Mouse (Mus musculus): ENCODE measurements around the gene Ttll8. TPM values are rescaled to one million over a fixed set of nuclear protein-coding genes. Genes with fewer than 3 reads are reported as not detected.

The Ttll8 gene
- polyA plus RNA-seq, 1 experiment from 2014 or later, result 0.17 TPM

DNA sequence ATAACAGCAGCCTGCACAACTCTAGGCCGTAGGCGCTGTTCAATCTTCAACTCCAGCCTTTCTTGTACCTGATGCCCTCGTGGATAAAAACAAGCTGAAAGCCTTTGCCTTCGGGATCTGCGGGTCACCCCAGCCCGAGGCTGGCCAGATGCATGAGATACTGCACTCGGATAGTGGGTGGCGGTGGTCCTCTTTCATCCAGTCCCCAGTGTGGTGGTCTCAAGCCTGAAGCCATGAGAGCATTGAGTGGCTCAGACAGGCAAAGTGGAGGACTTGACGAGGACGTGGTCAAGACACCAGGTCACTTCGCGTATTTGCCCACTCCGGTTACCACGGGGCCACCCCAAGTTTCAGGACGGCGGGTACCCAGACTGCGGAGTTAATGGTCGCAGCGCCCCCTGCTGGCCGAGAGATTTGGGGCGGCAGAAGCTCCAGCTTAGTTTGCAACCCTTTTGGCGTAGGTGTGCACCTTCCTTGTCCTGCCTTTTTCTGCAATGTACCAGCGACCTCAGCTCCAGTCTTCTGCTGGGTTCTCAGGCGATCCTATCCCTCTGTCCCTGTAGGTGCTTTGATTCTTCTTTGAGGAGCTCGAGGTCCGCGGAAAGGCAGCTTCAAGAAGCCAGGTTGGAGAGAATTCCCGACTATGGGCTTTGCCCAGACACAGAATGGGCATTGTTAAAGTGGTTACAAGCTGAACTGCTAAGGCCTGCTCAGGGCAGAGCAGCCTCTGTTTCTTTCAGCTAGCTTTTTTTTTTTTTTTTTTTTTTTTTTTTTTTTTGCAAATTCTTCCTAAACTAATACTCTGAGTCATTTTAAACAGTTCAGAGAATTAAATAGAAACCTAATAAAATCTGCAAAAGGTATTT lies 77.8 kb downstream of the Ttll8 start:
- ATAC-seq (ENCODE audit: low FRiP score), result no peak
- Histone ChIP-seq H3K36me3 (no peaks in the 10 kb centered on the region), H3K27ac (replicated peaks) (no peak overlapping the region), H3K4me2 (peak overlapping the region; percentile 32), H3K4me1 (peaks cover 5% of the 10 kb centered on the region; the same call in 1 of the 2 replicates), H3K9ac (replicated peaks) (no peak overlapping the region), H3K4me3 (replicated peaks) (no peak overlapping the region), H3K9me3 (replicated peaks) (no peaks in the 10 kb centered on the region), H3K27me3 (replicated peaks) (peaks cover 7% of the 10 kb centered on the region)
- 14% methylated on average over 28 of the region's 28 CpGs for WGBS

DNA sequence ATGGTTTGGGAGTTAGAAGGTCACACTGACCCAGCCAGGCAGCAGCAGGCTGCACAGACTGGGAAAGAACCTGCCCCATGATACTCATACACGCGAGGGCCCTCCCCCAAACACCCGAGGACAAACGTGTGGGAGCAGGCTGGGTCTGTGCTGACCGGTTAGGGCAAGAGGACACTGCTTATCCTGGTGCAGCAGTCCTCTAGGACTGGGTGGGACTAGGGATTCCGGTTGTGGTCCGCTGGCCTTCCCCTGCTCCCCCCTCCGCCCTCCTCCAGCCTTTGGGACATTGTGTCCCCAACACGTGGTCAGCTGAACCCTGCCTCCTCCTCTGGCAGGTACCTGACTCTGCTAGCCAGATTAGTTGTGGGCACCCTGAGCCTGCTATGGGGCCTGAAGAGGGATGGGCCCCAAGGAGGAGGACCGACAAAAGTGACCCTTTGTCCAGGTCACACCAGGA lies 78.6 kb downstream of the Ttll8 start:
- no peaks in the 10 kb centered on the region for H3K36me3 ChIP-seq
- no peak for ATAC-seq (ENCODE audit: low FRiP score)
- peaks cover 5% of the 10 kb centered on the region; the same call in 1 of the 2 replicates for H3K4me1 ChIP-seq
- peaks cover 7% of the 10 kb centered on the region for H3K27me3 ChIP-seq (replicated peaks)
- 40% methylated on average over 10 of the region's 10 CpGs for WGBS
- no peak overlapping the region for H3K4me3 ChIP-seq (replicated peaks)
- H3K27ac ChIP-seq (replicated peaks), result no peak overlapping the region
- 0 out of 2 replicates have a peak overlapping the region, but pooled peaks have one; percentile 32 for H3K4me2 ChIP-seq
- no peaks in the 10 kb centered on the region for H3K9me3 ChIP-seq (replicated peaks)
- no peak overlapping the region for H3K9ac ChIP-seq (replicated peaks)

DNA sequence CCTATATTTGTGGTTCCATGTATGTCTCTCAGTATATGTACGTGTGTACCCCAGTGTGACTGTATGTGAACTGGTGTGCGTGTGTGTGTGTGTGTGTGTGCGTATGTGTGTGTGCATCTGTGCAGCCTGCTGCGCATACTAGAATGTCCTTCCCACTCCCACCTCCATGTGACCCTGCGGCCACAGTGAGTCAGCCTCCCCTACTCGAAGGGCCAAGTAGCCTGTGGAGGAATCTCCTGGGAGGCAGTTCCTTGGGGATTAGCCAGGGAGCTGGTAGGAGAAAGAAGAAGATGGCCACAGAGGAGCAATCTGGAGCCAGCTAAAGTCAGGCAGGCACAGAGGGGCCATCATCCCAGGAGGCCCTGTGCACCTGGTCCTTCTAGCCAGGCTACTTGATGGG lies 79.7 kb downstream of the Ttll8 start:
- no peak overlapping the region for H3K9ac ChIP-seq (replicated peaks)
- no peak for ATAC-seq (ENCODE audit: low FRiP score)
- H3K36me3 ChIP-seq, result no peaks in the 10 kb centered on the region
- WGBS, result 95% methylated on average over 6 of the region's 6 CpGs
- no peak overlapping the region for H3K27ac ChIP-seq (replicated peaks)
- H3K9me3 ChIP-seq (replicated peaks), result no peaks in the 10 kb centered on the region
- H3K4me3 ChIP-seq (replicated peaks), result no peak overlapping the region
- peaks cover 7% of the 10 kb centered on the region for H3K27me3 ChIP-seq (replicated peaks)
- peaks cover 5% of the 10 kb centered on the region; the same call in 1 of the 2 replicates for H3K4me1 ChIP-seq
- H3K4me2 ChIP-seq, result no peak overlapping the region

DNA sequence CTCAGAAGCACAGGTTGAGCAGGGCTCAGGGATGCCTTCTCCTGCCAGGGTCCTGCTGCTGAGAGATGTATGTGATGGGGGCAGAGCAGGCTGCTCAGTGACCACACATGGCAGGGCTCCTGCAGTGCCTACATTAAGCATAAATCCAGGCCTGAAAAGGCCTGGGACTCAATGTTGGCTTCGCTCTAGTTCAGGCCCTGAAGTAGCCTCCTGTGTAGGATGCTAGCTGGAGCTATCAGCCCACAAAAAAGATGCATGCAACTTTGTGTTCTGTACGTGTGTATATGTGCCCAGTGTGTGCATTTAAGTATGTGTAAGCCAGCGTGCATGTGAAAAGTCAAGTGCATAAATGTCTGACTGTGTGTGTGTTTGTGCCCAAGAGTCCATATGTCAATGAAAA lies 80.2 kb downstream of the Ttll8 start:
- Histone ChIP-seq H3K27ac (replicated peaks) (no peak overlapping the region), H3K4me3 (replicated peaks) (no peak overlapping the region), H3K9me3 (replicated peaks) (no peaks in the 10 kb centered on the region), H3K4me1 (peaks cover 5% of the 10 kb centered on the region; the same call in 1 of the 2 replicates), H3K4me2 (no peak overlapping the region), H3K9ac (replicated peaks) (no peak overlapping the region), H3K36me3 (no peaks in the 10 kb centered on the region), H3K27me3 (replicated peaks) (peaks cover 7% of the 10 kb centered on the region)
- WGBS, result 91% methylated on average over 3 of the region's 3 CpGs
- ATAC-seq (ENCODE audit: low FRiP score), result no peak

DNA sequence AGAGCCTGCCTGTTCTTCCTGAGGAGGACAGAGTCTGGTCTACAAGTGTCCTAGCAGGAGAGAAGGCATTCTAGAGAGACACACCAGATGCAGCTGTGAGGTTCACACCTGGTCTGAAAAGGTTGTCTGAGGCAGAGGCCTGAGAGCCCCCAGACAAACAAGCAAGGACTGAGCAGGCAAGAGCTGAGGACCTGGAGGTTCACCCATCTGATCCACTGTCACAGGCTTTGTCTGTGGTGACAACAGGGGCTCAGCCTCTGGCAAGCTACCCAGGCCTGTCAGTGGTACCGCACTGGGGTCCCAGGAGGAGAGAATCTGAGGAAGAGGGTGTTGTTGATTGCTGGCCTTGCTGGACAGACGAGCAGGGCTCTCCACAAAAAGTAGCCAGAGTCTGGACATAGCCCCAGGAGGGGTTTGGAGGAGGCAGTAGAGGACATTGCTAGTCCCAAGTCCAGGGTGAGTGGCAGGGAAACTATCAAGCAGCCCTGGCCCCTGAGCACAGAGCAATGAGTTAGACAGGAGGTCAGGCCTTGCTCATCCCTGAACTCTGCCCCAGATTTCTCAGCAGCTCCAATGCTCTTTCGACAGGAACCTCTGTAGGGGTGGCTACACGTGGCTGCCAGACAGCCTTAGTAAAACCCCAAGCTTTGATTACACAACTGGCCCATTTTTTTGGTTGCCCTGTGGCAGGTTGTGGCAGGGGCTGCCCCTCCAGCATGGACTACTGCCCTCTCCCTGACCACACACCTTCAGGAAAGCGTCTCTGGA lies 83.6 kb downstream of the Ttll8 start:
- Histone ChIP-seq H3K36me3 (peaks cover 16% of the 10 kb centered on the region), H3K9me3 (replicated peaks) (no peaks in the 10 kb centered on the region), H3K27me3 (replicated peaks) (peaks cover 2% of the 10 kb centered on the region; the same call in 1 of the 2 replicates), H3K9ac (replicated peaks) (no peak overlapping the region), H3K4me1 (peaks cover 8% of the 10 kb centered on the region), H3K4me2 (no peak overlapping the region), H3K27ac (replicated peaks) (no peak overlapping the region), H3K4me3 (replicated peaks) (no peak overlapping the region)
- no peak for ATAC-seq (ENCODE audit: low FRiP score)
- WGBS, result 81% methylated on average over 5 of the region's 5 CpGs

- Histone ChIP-seq H3K27ac (replicated peaks) (no peak overlapping the region), H3K9me3 (replicated peaks) (no peaks in the 10 kb centered on the region), H3K4me3 (replicated peaks) (no peak overlapping the region), H3K4me2 (no peak overlapping the region), H3K9ac (replicated peaks) (no peak overlapping the region), H3K27me3 (replicated peaks) (no peaks in the 10 kb centered on the region), H3K36me3 (peaks cover 25% of the 10 kb centered on the region), H3K4me1 (peaks cover 26% of the 10 kb centered on the region)
- no peak for ATAC-seq (ENCODE audit: low FRiP score)
- 95% methylated on average over 6 of the region's 6 CpGs for WGBS
Measured at GRCm38 (mm10) chr15:88868024-88868742, 86.0 kb downstream of the Ttll8 start.

GRCm38 (mm10) chr15:88867368-88868023 lies 86.7 kb downstream of the Ttll8 start:
- Histone ChIP-seq H3K9me3 (replicated peaks) (no peaks in the 10 kb centered on the region), H3K9ac (replicated peaks) (no peak overlapping the region), H3K4me2 (no peak overlapping the region), H3K4me3 (replicated peaks) (no peak overlapping the region), H3K27ac (replicated peaks) (0 out of 2 replicates have a peak overlapping the region, but pooled peaks have one; percentile 34), H3K27me3 (replicated peaks) (no peaks in the 10 kb centered on the region), H3K4me1 (peaks cover 26% of the 10 kb centered on the region), H3K36me3 (peaks cover 25% of the 10 kb centered on the region)
- no peak for ATAC-seq (ENCODE audit: low FRiP score)
- 52% methylated on average over 5 of the region's 5 CpGs for WGBS

DNA sequence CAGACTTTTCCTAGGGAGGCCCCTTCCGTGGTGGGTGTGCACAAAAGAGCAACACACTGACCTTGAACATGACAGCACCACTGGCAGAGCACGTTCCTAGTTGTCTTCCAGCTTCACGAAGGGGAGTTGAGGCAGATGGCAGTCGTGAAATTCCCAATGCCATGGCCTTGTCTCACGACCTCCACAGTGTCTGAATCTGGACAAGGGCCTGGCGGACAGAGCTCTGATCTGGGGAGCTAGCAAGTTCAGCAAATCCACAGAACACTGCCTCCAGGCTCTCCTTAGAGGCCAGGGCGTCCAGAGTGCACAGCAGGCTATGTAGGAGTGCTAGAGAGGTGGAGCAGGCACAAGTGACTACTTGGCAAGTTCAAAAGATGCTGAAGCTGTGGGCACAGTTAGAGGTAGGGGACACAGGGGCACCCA lies 87.3 kb downstream of the Ttll8 start:
- Histone ChIP-seq H3K27ac (replicated peaks) (0 out of 2 replicates have a peak overlapping the region, but pooled peaks have one; percentile 34), H3K27me3 (replicated peaks) (no peaks in the 10 kb centered on the region), H3K9me3 (replicated peaks) (no peaks in the 10 kb centered on the region), H3K9ac (replicated peaks) (no peak overlapping the region), H3K36me3 (peaks cover 25% of the 10 kb centered on the region), H3K4me2 (no peak overlapping the region), H3K4me1 (peaks cover 26% of the 10 kb centered on the region), H3K4me3 (replicated peaks) (no peak overlapping the region)
- ATAC-seq (ENCODE audit: low FRiP score), result no peak
- 64% methylated on average over 7 of the region's 7 CpGs for WGBS

GRCm38 (mm10) chr15:88865888-88866695 lies 88.1 kb downstream of the Ttll8 start:
- H3K9ac ChIP-seq (replicated peaks), result no peak overlapping the region
- WGBS, result 87% methylated on average over 4 of the region's 4 CpGs

GRCm38 (mm10) chr15:88865061-88865460 lies 89.2 kb downstream of the Ttll8 start:
- 84% methylated on average over 14 of the region's 14 CpGs for WGBS
- Histone ChIP-seq H3K4me3 (replicated peaks) (peak overlapping the region; percentile 95; the same call in 1 of the 2 replicates), H3K27me3 (replicated peaks) (no peaks in the 10 kb centered on the region), H3K4me2 (peak overlapping the region; percentile 92), H3K4me1 (peaks cover 32% of the 10 kb centered on the region), H3K36me3 (peaks cover 25% of the 10 kb centered on the region), H3K9me3 (replicated peaks) (no peaks in the 10 kb centered on the region), H3K27ac (replicated peaks) (no peak overlapping the region), H3K9ac (replicated peaks) (no peak overlapping the region)
- ATAC-seq (ENCODE audit: low FRiP score), result no peak

More at GRCm38 (mm10) chr15:88865888-88866695, 88.1 kb downstream of the Ttll8 start:
- Histone ChIP-seq H3K27me3 (replicated peaks) (no peaks in the 10 kb centered on the region), H3K4me2 (no peak overlapping the region), H3K36me3 (peaks cover 25% of the 10 kb centered on the region), H3K4me1 (peaks cover 32% of the 10 kb centered on the region), H3K4me3 (replicated peaks) (no peak overlapping the region), H3K9me3 (replicated peaks) (no peaks in the 10 kb centered on the region), H3K27ac (replicated peaks) (no peak overlapping the region)
- ATAC-seq (ENCODE audit: low FRiP score), result no peak

Measured in neural tube, embryonic 15.5 days (tissue).